In the genomic region with DNA sequence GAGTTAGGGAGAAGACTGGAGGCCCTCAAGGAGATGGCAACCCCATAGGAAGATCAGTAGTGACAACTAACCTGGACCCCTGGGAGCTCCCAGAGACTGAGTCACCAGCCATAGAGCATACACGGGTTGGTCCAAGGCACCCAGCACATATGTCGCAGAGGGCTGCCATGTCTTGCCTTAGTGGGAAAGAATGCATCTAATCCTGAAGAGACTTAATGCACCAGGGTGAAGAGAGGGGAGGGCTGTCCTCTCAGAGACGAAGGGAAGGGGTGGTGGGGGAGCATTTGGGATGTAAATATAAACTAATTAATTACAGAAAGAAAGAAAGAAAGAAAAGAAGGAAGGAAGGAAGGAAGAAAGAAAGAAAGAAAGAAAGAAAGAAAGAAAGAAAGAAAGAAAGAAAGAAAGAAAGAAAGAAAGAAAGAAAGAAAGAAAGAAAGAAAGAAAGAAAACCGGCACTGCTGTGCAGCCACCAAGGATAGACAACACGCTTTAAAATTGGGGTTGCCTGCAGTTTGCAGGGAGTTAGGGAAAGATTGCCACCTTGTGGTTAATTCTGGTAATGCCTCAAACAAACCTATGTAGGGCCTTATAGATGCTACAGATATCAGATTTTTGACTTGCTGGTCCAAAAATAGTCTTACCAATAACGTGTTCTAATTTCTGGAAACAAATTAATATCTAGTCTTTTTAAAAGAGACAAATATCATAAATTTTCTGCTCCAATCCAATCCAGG, we compare ENCODE assay signal across 10 mouse cellular contexts. TPM values are rescaled to one million over a fixed set of nuclear protein-coding genes. Genes with fewer than 3 reads are reported as not detected.
A peak's percentile ranks its signal among the peaks of the same experiment; 100 is the strongest.
DNase-seq lines count a peak whose midpoint lies in the region; ATAC-seq and TF ChIP-seq lines count a peak whose summit lies in the region.
"Had no signal": no experiment of that assay in that cellular context is flagged by ENCODE, and none has a peak within 500 bp of the region (broad histone marks: within the 10 kb centered on the region; RNA-seq: fewer than 3 reads in every experiment).

No protein-coding gene starts in this region.

- no peak for TF ChIP-seq POLR2A in cerebellum, adult 2 months (IDR thresholded peaks at IDR 0.05; ENCODE audit: borderline replicate concordance, insufficient read depth, low read length)

- no peaks in the 10 kb centered on the region for H3K27me3 ChIP-seq in cerebellum, adult 2 months (ENCODE audit: control insufficient read depth, insufficient read depth, low read length)
- H3K27me3 ChIP-seq in forebrain, embryonic 16.5 days (replicated peaks; ENCODE audit: control insufficient read depth, insufficient read depth, low read length) = no peaks in the 10 kb centered on the region
- no peaks in the 10 kb centered on the region for H3K27me3 ChIP-seq in lung, embryonic 14.5 days (ENCODE audit: insufficient read depth, low read length)
- H3K27me3 ChIP-seq: stomach, embryonic 15.5 days had no signal

- H3K27ac ChIP-seq in cerebellum, adult 2 months (ENCODE audit: insufficient read depth, low read length) = no peak overlapping the region
- H3K27ac ChIP-seq in forebrain, embryonic 16.5 days (ENCODE audit: low read length) = no peak overlapping the region
- no peak overlapping the region for H3K27ac ChIP-seq in lung, embryonic 14.5 days (ENCODE audit: low read depth)
- H3K27ac ChIP-seq: stomach, embryonic 15.5 days had no signal

- no peak overlapping the region for H3K4me3 ChIP-seq in cerebellum, adult 2 months (replicated peaks; ENCODE audit: insufficient read depth, low read depth, low read length)
- H3K4me3 ChIP-seq in forebrain, embryonic 16.5 days (replicated peaks; ENCODE audit: low read length) = no peak overlapping the region
- no peak overlapping the region for H3K4me3 ChIP-seq in lung, embryonic 14.5 days (ENCODE audit: low read depth, low read length)
- H3K4me3 ChIP-seq: stomach, embryonic 15.5 days had no signal

- TF ChIP-seq CTCF in cerebellum, adult 2 months (IDR thresholded peaks at IDR 0.05; ENCODE audit: borderline replicate concordance, insufficient read depth, low read depth, low read length) = peak; percentile 61
- TF ChIP-seq CTCF in lung, embryonic 14.5 days (IDR thresholded peaks at IDR 0.05; ENCODE audit: low read depth) = peak; percentile 86

- ATAC-seq in CD4-positive, CD25-positive, alpha-beta regulatory T cell, adult 4 months = peak; percentile 55
- peak; percentile 62 for ATAC-seq in forebrain, embryonic 16.5 days
- no peak for ATAC-seq in lung, embryonic 14.5 days (ENCODE audit: insufficient read depth)

- no peak overlapping the region for H3K4me2 ChIP-seq in forebrain, embryonic 16.5 days (ENCODE audit: low read length)
- no peak overlapping the region for H3K4me2 ChIP-seq in lung, embryonic 14.5 days
- H3K4me2 ChIP-seq: stomach, embryonic 15.5 days had no signal

- peaks cover 2% of the 10 kb centered on the region; the same call in 1 of the 2 replicates for H3K4me1 ChIP-seq in cerebellum, adult 2 months (ENCODE audit: control insufficient read depth, insufficient read depth, low read length)
- H3K4me1 ChIP-seq in forebrain, embryonic 16.5 days (replicated peaks; ENCODE audit: control insufficient read depth, insufficient read depth, low read length) = peaks cover 11% of the 10 kb centered on the region
- H3K4me1 ChIP-seq in lung, embryonic 14.5 days (ENCODE audit: insufficient read depth) = no peaks in the 10 kb centered on the region

- H3K9ac ChIP-seq in forebrain, embryonic 16.5 days (replicated peaks; ENCODE audit: low read depth, low read length) = no peak overlapping the region
- H3K9ac ChIP-seq in lung, embryonic 14.5 days = no peak overlapping the region
- H3K9ac ChIP-seq: stomach, embryonic 15.5 days had no signal

- 32% methylated on average over 6 of the region's 6 CpGs for WGBS in cerebellum, adult 2 months
- 35% methylated on average over 6 of the region's 6 CpGs for WGBS in forebrain, embryonic 16.5 days
- 31% methylated on average over 6 of the region's 6 CpGs for WGBS in lung, embryonic 14.5 days

- no peaks in the 10 kb centered on the region for H3K36me3 ChIP-seq in forebrain, embryonic 16.5 days (ENCODE audit: control insufficient read depth, insufficient read depth)
- no peaks in the 10 kb centered on the region for H3K36me3 ChIP-seq in lung, embryonic 14.5 days (ENCODE audit: insufficient read depth)
- H3K36me3 ChIP-seq: stomach, embryonic 15.5 days had no signal

- no peaks in the 10 kb centered on the region for H3K9me3 ChIP-seq in forebrain, embryonic 16.5 days (ENCODE audit: control insufficient read depth, low read length)
- H3K9me3 ChIP-seq in lung, embryonic 14.5 days (ENCODE audit: low read depth, low read length) = no peaks in the 10 kb centered on the region
- H3K9me3 ChIP-seq: stomach, embryonic 15.5 days had no signal

- peak; percentile 82 for DNase-seq in adrenal gland, postnatal 10 days
- DNase-seq in adrenal gland, postnatal 4 days (ENCODE audit: low spot score in 2 of 2) = no peak
- peak; percentile 35 to 64 for DNase-seq in cerebellum, adult 2 months
- peak; percentile 42 to 59 for DNase-seq in kidney, postnatal 4 days
- peak; percentile 97 for DNase-seq in lung, embryonic 14.5 days
- peak; percentile 71 for DNase-seq in retina, postnatal 7 days (ENCODE audit: low read depth, low spot score)

RNA-seq across cellular contexts. Expression of gene Neu3, which starts 30.1 kb away (rescaled TPM):
- total RNA-seq in adrenal gland, postnatal 10 days (2021) = 1 to 10 TPM; 3.0 to 3.7 TPM
- total RNA-seq in adrenal gland, postnatal 4 days (2021) = 1 to 10 TPM; 4.4 to 4.6 TPM
- 10 to 100 TPM; 27.5 to 34.8 TPM for polyA plus RNA-seq in CD4-positive, CD25-positive, alpha-beta regulatory T cell, adult 4 months (2017; shearing (Covaris generic))
- polyA plus RNA-seq in cerebellum, adult 2 months (2012; rRNA removed) = 2.9 and 3.1 TPM in 2 replicates
- polyA plus RNA-seq in forebrain, embryonic 16.5 days (2015; fragmentation: Nextera tagmentation; extraction: Ambion mirVana) = 1.6 and 1.7 TPM in 2 replicates
- 3.0 and 3.2 TPM in 2 replicates for polyA plus RNA-seq in lung, embryonic 14.5 days (2014; fragmentation: Nextera tagmentation; extraction: Ambion mirVana)

RNA-seq across cellular contexts. Expression of gene Olfr521, which starts 34.8 kb away (rescaled TPM):
- total RNA-seq in adrenal gland, postnatal 10 days (2021) = not detected
- not detected for total RNA-seq in adrenal gland, postnatal 4 days (2021)
- polyA plus RNA-seq in CD4-positive, CD25-positive, alpha-beta regulatory T cell, adult 4 months (2017; shearing (Covaris generic)) = not detected
- polyA plus RNA-seq in cerebellum, adult 2 months (2012; rRNA removed) = not detected in 2 replicates
- not detected in 2 replicates for polyA plus RNA-seq in forebrain, embryonic 16.5 days (2015; fragmentation: Nextera tagmentation; extraction: Ambion mirVana)
- polyA plus RNA-seq in lung, embryonic 14.5 days (2014; fragmentation: Nextera tagmentation; extraction: Ambion mirVana) = not detected in 2 replicates
- total RNA-seq: left cerebral cortex, adult 8-10 months had no signal
- polyA plus RNA-seq: stomach, embryonic 15.5 days had no signal

Comparison
In these comparisons a context has a peak if more than half of its experiments do, and no peak if none do; other contexts are left out.
1. DNase-seq: peak in adrenal gland, postnatal 10 days (single experiment), cerebellum, adult 2 months (2 of 2), kidney, postnatal 4 days (2 of 2), lung, embryonic 14.5 days (single experiment) and retina, postnatal 7 days (single experiment); none in adrenal gland, postnatal 4 days (0 of 2).